Mouse (Mus musculus) cerebellum, adult 2 months (tissue): ENCODE data around the gene Haghl.

Experiments used
- CTCF ChIP-seq: fragments of 200-500 bp; IDR thresholded peaks from 2 replicates; pipeline ENCODE4 v1.5.1; 2011; ENCODE audit warnings: low read depth, mild to moderate bottlenecking, control low read depth, low read length, moderate library complexity, borderline replicate concordance; ENCODE audit not compliant: insufficient read depth
- POLR2A ChIP-seq: fragments of 200-500 bp; IDR thresholded peaks from 2 replicates; pipeline ENCODE4 v1.6.1; 2011; ENCODE audit warnings: low read length, control low read depth, borderline replicate concordance; ENCODE audit not compliant: insufficient read depth

GRCm38 (mm10) chr17:25796951-25797369 is 11.5 kb upstream of the Haghl start, which contains the start of gene Metrn:
- TF ChIP-seq CTCF (no peak), POLR2A (no peak)
